Mouse (Mus musculus) liver, embryonic 12.5 days (tissue): ENCODE data around the gene Slc17a7. TPM values are rescaled to one million over a fixed set of nuclear protein-coding genes. Genes with fewer than 3 reads are reported as not detected.

Source experiments
- ATAC-seq: fragments of 200-750 bp; cut with Nextera tagmentation; 2 replicates; pipeline ENCODE4 v1.8.0; 2017; ENCODE audit warnings: moderate number of reproducible peaks, mild to moderate bottlenecking, moderate library complexity
- H3K27ac ChIP-seq: fragments of 300-500 bp; sonication (generic); 2 replicates; pipeline ENCODE4 v1.5.1; 2016; ENCODE audit warnings: mild to moderate bottlenecking
- H3K27me3 ChIP-seq: fragments of 300-500 bp; sonication (generic); replicated peaks from 2 replicates; pipeline ENCODE4 v1.6.1; 2016; ENCODE audit warnings: mild to moderate bottlenecking, moderate library complexity
- H3K36me3 ChIP-seq: fragments of 300-500 bp; sonication (generic); 2 replicates; pipeline ENCODE4 v1.6.1; 2016; ENCODE audit warnings: mild to moderate bottlenecking, moderate library complexity
- H3K4me1 ChIP-seq: fragments of 300-500 bp; sonication (generic); 2 replicates; pipeline ENCODE4 v1.6.1; 2016
- H3K4me2 ChIP-seq: fragments of 300-500 bp; sonication (generic); 2 replicates; pipeline ENCODE4 v1.6.1; 2016; ENCODE audit warnings: mild to moderate bottlenecking, moderate library complexity
- H3K4me3 ChIP-seq: fragments of 300-500 bp; sonication (generic); 2 replicates; pipeline ENCODE4 v1.5.1; 2016; ENCODE audit warnings: mild to moderate bottlenecking, moderate library complexity
- H3K9ac ChIP-seq: fragments of 300-500 bp; sonication (generic); 2 replicates; pipeline ENCODE4 v1.6.1; 2016; ENCODE audit warnings: mild to moderate bottlenecking, moderate library complexity
- H3K9me3 ChIP-seq: fragments of 300-500 bp; sonication (generic); replicated peaks from 2 replicates; pipeline ENCODE4 v1.6.1; 2016; ENCODE audit warnings: mild to moderate bottlenecking, moderate library complexity
- WGBS: fragments of 180-500 bp; shearing (Covaris S2); methylation state at CpG from one replicate; pipeline ENCODE4 v1.1.7; 2016; ENCODE audit not compliant: insufficient replicate concordance; 5-methylcytosine and 5-hydroxymethylcytosine counted together
- microRNA counts: library from miRNA; unstranded; fragments of <30 nt; microRNA quantifications from one replicate; lab custom pipeline; 2017
- microRNA-seq: library from miRNA; unstranded; fragments of <30 nt; microRNA quantifications from one replicate; pipeline ENCODE4, GENCODE M21; 2017
- polyA plus RNA-seq: library from polyadenylated mRNA; unstranded; fragments of >200 nt; fragmentation: Nextera tagmentation; extraction: Ambion mirVana; gene quantifications from 2 replicates; pipeline ENCODE4 v1.2.1, GENCODE M21; 2016

Slc17a7 gene
- polyA plus RNA-seq, 1 experiment from 2014 or later, result not detected

GRCm38 (mm10) chr7:45216442-45217183 is 52.9 kb downstream of the Slc17a7 start:
- Histone ChIP-seq H3K36me3 (peaks cover 19% of the 10 kb centered on the region), H3K4me2 (peak overlapping the region; percentile 63), H3K9ac (peak overlapping the region; percentile 66), H3K27ac (peak overlapping the region; percentile 68), H3K9me3 (no peaks in the 10 kb centered on the region), H3K27me3 (peaks cover 52% of the 10 kb centered on the region), H3K4me3 (peak overlapping the region; percentile 58), H3K4me1 (peaks cover 33% of the 10 kb centered on the region)
- WGBS, result 4% methylated on average over 13 of the region's 13 CpGs
- no peak for ATAC-seq

- H3K36me3 ChIP-seq, result peaks cover 44% of the 10 kb centered on the region
- no peak for ATAC-seq
- 42% methylated on average over 2 of the region's 2 CpGs for WGBS
Observed at GRCm38 (mm10) chr7:45221680-45222079, 57.9 kb downstream of the Slc17a7 start.

GRCm38 (mm10) chr7:45224826-45225225 is 61.1 kb downstream of the Slc17a7 start:
- H3K4me3 ChIP-seq, result no peak overlapping the region
- ATAC-seq, result no peak
- H3K9me3 ChIP-seq, result no peaks in the 10 kb centered on the region
- H3K27me3 ChIP-seq, result peaks cover 6% of the 10 kb centered on the region; the same call in 1 of the 2 replicates
- no peak overlapping the region for H3K9ac ChIP-seq
- no peak overlapping the region for H3K27ac ChIP-seq
- no peaks in the 10 kb centered on the region for H3K4me1 ChIP-seq
- no peak overlapping the region for H3K4me2 ChIP-seq
- peaks cover 47% of the 10 kb centered on the region for H3K36me3 ChIP-seq
- WGBS, result 79% methylated on average over 7 of the region's 7 CpGs

More at GRCm38 (mm10) chr7:45221680-45222079, 57.9 kb downstream of the Slc17a7 start:
- Histone ChIP-seq H3K4me1 (peaks cover 11% of the 10 kb centered on the region; the same call in 1 of the 2 replicates), H3K9ac (no peak overlapping the region), H3K9me3 (no peaks in the 10 kb centered on the region), H3K4me3 (no peak overlapping the region), H3K27ac (no peak overlapping the region), H3K27me3 (peaks cover 17% of the 10 kb centered on the region), H3K4me2 (no peak overlapping the region)

MicroRNA genes within 50 kb of the gene (microRNA counts, 519-probe panel; counts per million panel counts)
- microRNA mmu-miR-150 (lab: Ali Mortazavi, UCI), result 2,401 counts per million, percentile 72 among the panel's probes with 10 or more counts

Small RNA genes lying within 50 kb of the gene (microRNA-seq; reads per million reads assigned to microRNA genes)
- gene Mir150 (21.4 reads per million, percentile 31 among the genes with 10 or more reads in this experiment), gene Mir5121 (55.9 reads per million, percentile 42 among the genes with 10 or more reads in this experiment), gene Mir7055 (not detected)

Other genes with a start within 250 kb of the Slc17a7 start
- gene Ap2a1, start 234.5 kb upstream of the Slc17a7 start, polyA plus RNA-seq, result 85.1 and 86.5 TPM in 2 replicates
- gene Tsks, start 220.7 kb upstream of the Slc17a7 start, polyA plus RNA-seq, result 0.33 TPM in 1 of 2 replicates, not detected in the other
- 4.0 and 4.3 TPM in 2 replicates for gene Cpt1c, start 189.1 kb upstream of the Slc17a7 start, polyA plus RNA-seq
- gene Prmt1, start 177.4 kb upstream of the Slc17a7 start, polyA plus RNA-seq, result 248 and 262 TPM in 2 replicates
- 50.4 and 55.9 TPM in 2 replicates for gene Irf3, start 166.3 kb upstream of the Slc17a7 start, polyA plus RNA-seq
- gene Bcl2l12, start 165.2 kb upstream of the Slc17a7 start, polyA plus RNA-seq, result 23.6 and 25.4 TPM in 2 replicates
- 19.0 and 21.4 TPM in 2 replicates for gene Scaf1, start 147.6 kb upstream of the Slc17a7 start, polyA plus RNA-seq
- gene Rras, start 146.0 kb upstream of the Slc17a7 start, polyA plus RNA-seq, result 13.9 and 15.5 TPM in 2 replicates
- 3.0 and 4.1 TPM in 2 replicates for gene Prr12, start 111.1 kb upstream of the Slc17a7 start, polyA plus RNA-seq
- gene Nosip, start 101.5 kb upstream of the Slc17a7 start, polyA plus RNA-seq, result 31.6 and 38.7 TPM in 2 replicates
- 8.5 and 8.6 TPM in 2 replicates for gene Prrg2, start 101.3 kb upstream of the Slc17a7 start, polyA plus RNA-seq
- gene Rcn3, start 71.7 kb upstream of the Slc17a7 start, polyA plus RNA-seq, result 69.1 and 70.9 TPM in 2 replicates
- 26.6 and 26.9 TPM in 2 replicates for gene Fcgrt, start 60.1 kb upstream of the Slc17a7 start, polyA plus RNA-seq
- gene Rps11, start 39.5 kb upstream of the Slc17a7 start, polyA plus RNA-seq, result 1,421 and 1,491 TPM in 2 replicates
- gene Rpl13a, start 35.2 kb upstream of the Slc17a7 start, polyA plus RNA-seq, result 1,134 and 1,149 TPM in 2 replicates
- gene Gm45713, start 27.7 kb upstream of the Slc17a7 start, polyA plus RNA-seq, result 0.27 and 0.59 TPM in 2 replicates
- gene Flt3l, start 27.5 kb upstream of the Slc17a7 start, polyA plus RNA-seq, result 5.1 and 5.7 TPM in 2 replicates
- 60.5 and 61.7 TPM in 2 replicates for gene Pih1d1, start 9.6 kb upstream of the Slc17a7 start, polyA plus RNA-seq
- 35.9 and 41.2 TPM in 2 replicates for gene Aldh16a1, start 9.4 kb upstream of the Slc17a7 start, polyA plus RNA-seq
- gene Gfy, start 15.6 kb downstream of the Slc17a7 start, polyA plus RNA-seq, result not detected in 2 replicates
- not detected in 2 replicates for gene Pth2, start 17.0 kb downstream of the Slc17a7 start, polyA plus RNA-seq
- 0.07 and 0.13 TPM in 2 replicates for gene Ccdc155, start 40.9 kb downstream of the Slc17a7 start, polyA plus RNA-seq
- 1.9 and 3.0 TPM in 2 replicates for gene Dkkl1, start 48.2 kb downstream of the Slc17a7 start, polyA plus RNA-seq
- gene Tead2, start 51.8 kb downstream of the Slc17a7 start, polyA plus RNA-seq, result 23.6 and 28.2 TPM in 2 replicates
- 14.0 and 14.6 TPM in 2 replicates for gene Cd37, start 75.2 kb downstream of the Slc17a7 start, polyA plus RNA-seq
- not detected in 2 replicates for gene Slc6a16, start 77.1 kb downstream of the Slc17a7 start, polyA plus RNA-seq
- gene Slc6a21, start 113.6 kb downstream of the Slc17a7 start, polyA plus RNA-seq, result not detected in 2 replicates
- gene Trpm4, start 169.8 kb downstream of the Slc17a7 start, polyA plus RNA-seq, result 1.2 and 2.2 TPM in 2 replicates
- 0.08 and 0.23 TPM in 2 replicates for gene Hrc, start 171.3 kb downstream of the Slc17a7 start, polyA plus RNA-seq
- 0.37 and 0.45 TPM in 2 replicates for gene Ppfia3, start 203.1 kb downstream of the Slc17a7 start, polyA plus RNA-seq
- gene Lin7b, start 206.6 kb downstream of the Slc17a7 start, polyA plus RNA-seq, result 0.38 TPM in 1 of 2 replicates, not detected in the other
- gene Snrnp70, start 231.8 kb downstream of the Slc17a7 start, polyA plus RNA-seq, result 170 and 179 TPM in 2 replicates
- gene Kcna7, start 241.7 kb downstream of the Slc17a7 start, polyA plus RNA-seq, result 0.05 and 0.10 TPM in 2 replicates
- gene Ntf5, start 249.7 kb downstream of the Slc17a7 start, polyA plus RNA-seq, result 0.81 and 0.87 TPM in 2 replicates